Mouse (Mus musculus) small intestine, adult 2 months (tissue): Measurements from ENCODE around the gene Wsb2. TPM values are rescaled to one million over a fixed set of nuclear protein-coding genes. Genes with fewer than 3 reads are reported as not detected.
"Not testable (repeated sequence)": the region's sequence is repeated elsewhere in the genome, so short reads cannot be mapped to it uniquely, and the experiment has no call there.

ENCODE experiments used
- H3K27ac ChIP-seq: fragments of 200-500 bp; 2 replicates; pipeline ENCODE4 v1.5.1; 2012; ENCODE audit warnings: low read depth, low read length, control low read depth, inconsistent platforms; ENCODE audit not compliant: insufficient read depth
- H3K27me3 ChIP-seq: fragments of 200-500 bp; 2 replicates; pipeline ENCODE4 v1.6.1; 2012; ENCODE audit warnings: mild to moderate bottlenecking, moderate library complexity, low read length, inconsistent platforms; ENCODE audit not compliant: control insufficient read depth, insufficient read depth
- H3K36me3 ChIP-seq: fragments of 200-500 bp; 2 replicates; pipeline ENCODE4 v1.6.1; 2012; ENCODE audit warnings: mild to moderate bottlenecking, low read length, control low read depth, inconsistent platforms; ENCODE audit not compliant: control insufficient read depth, insufficient read depth
- H3K4me1 ChIP-seq: fragments of 200-500 bp; 2 replicates; pipeline ENCODE4 v1.6.1; 2012; ENCODE audit warnings: low read length, inconsistent platforms, mixed read lengths; ENCODE audit not compliant: control insufficient read depth, insufficient read depth, insufficient read length
- H3K4me3 ChIP-seq: fragments of 200-500 bp; 2 replicates; pipeline ENCODE4 v1.5.1; 2012; ENCODE audit warnings: low read depth, mild to moderate bottlenecking, control low read depth, inconsistent platforms, low read length, moderate library complexity
- CTCF ChIP-seq: fragments of 200-500 bp; IDR thresholded peaks from 2 replicates; pipeline ENCODE4 v1.5.1; 2012; ENCODE audit warnings: low read depth, mild to moderate bottlenecking, control low read depth, inconsistent platforms, low read length, moderate library complexity, mixed read lengths; ENCODE audit not compliant: insufficient replicate concordance, insufficient read length; ENCODE audit errors: extremely low read depth
- POLR2A ChIP-seq: fragments of 200-500 bp; IDR thresholded peaks from 2 replicates; pipeline ENCODE4 v1.6.1; 2012; ENCODE audit warnings: low read depth, mild to moderate bottlenecking, control low read depth, inconsistent platforms, low read length, moderate library complexity
- WGBS: fragments of 180-500 bp; shearing (Covaris S2); methylation state at CpG from one replicate; pipeline ENCODE4 v1.1.7; 2018; 5-methylcytosine and 5-hydroxymethylcytosine counted together
- polyA plus RNA-seq: library from polyadenylated mRNA; depleted of rRNA; stranded (reverse); fragments of >200 nt; gene quantifications from 2 replicates; pipeline ENCODE4 v1.2.3, GENCODE M21; 2012

Wsb2 gene
- polyA plus RNA-seq, 1 experiment: 194 TPM

DNA sequence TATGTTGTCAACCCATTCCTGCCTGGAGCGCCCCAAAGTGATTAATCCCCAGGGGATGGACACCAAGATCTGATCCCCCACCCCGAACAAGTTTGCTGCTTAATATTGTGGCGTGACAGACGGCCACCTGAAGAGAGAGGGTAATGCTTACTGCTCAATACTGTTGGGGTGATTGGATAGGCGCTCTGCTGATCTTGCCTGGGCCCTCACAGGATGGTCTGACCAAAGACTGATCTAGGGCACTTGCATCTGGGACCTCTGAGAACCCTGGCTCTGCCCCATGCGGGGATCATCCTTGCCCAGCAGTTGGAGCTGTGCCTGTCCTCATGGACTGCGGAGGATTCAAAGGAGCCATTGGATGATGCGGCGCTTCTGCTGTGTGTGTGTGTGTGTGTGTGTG is 33.4 kb upstream of the Wsb2 start:
- Histone ChIP-seq H3K27ac (peak overlapping the region; percentile 50; the same call in 1 of the 2 replicates), H3K4me3 (no peak overlapping the region), H3K36me3 (peaks cover 10% of the 10 kb centered on the region), H3K4me1 (peaks cover 26% of the 10 kb centered on the region), H3K27me3 (no peaks in the 10 kb centered on the region)
- 92% methylated on average over 9 of the region's 9 CpGs for WGBS
- no peak for TF ChIP-seq CTCF
- TF ChIP-seq POLR2A: no peak

DNA sequence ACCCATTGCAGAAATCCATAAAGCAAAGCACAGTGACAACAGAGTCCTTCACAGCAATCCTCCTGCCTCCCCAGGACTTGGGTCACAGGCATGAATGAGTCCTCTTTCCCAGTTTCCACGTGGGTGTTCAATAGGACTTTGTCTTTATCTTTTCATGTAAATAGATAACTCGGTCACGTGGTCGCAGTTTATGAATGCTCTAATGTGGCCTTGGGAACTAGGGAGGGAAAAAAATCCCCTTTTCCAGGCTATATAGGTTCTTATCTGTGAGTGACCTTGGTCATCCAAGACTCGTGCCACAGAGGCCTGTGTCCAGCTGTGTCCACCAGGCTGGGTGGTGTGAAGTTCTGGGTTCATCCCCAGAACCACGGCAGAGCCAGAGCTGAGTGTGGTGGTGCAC is 30.7 kb upstream of the Wsb2 start:
- TF ChIP-seq CTCF (no peak), POLR2A (no peak)
- H3K27ac ChIP-seq: peak overlapping the region; percentile 71
- 17% methylated on average over 6 of the region's 6 CpGs for WGBS

DNA sequence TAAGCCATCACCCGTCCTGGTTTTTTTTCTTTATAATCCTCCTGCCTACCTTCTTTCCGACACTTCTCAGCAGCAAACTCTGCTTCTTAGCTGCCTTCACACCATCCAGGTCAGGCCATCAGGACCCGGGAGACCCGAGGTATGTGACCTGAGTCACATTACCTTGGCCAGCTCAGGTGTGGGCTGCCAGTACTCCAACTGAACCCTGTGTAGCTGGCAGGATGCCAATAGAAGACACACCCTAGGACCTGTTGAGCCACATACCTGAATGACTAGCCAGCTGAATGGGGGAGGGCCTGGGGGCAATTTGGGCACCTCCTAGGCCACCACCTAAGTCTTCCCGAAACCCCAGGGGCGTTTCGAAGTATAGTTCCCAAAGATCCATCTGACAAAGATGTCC is 26.6 kb upstream of the Wsb2 start:
- H3K4me1 ChIP-seq: peaks cover 9% of the 10 kb centered on the region
- WGBS: 37% methylated on average over 7 of the region's 7 CpGs
- TF ChIP-seq CTCF (no peak), POLR2A (no peak)
- H3K27me3 ChIP-seq: no peaks in the 10 kb centered on the region
- peaks cover 16% of the 10 kb centered on the region for H3K36me3 ChIP-seq
- H3K4me3 ChIP-seq: no peak overlapping the region
- H3K27ac ChIP-seq: no peak overlapping the region

More for the DNA sequence above, 30.7 kb upstream of the Wsb2 start:
- Histone ChIP-seq H3K27me3 (no peaks in the 10 kb centered on the region), H3K4me1 (peaks cover 30% of the 10 kb centered on the region), H3K36me3 (peaks cover 12% of the 10 kb centered on the region), H3K4me3 (no peak overlapping the region)

DNA sequence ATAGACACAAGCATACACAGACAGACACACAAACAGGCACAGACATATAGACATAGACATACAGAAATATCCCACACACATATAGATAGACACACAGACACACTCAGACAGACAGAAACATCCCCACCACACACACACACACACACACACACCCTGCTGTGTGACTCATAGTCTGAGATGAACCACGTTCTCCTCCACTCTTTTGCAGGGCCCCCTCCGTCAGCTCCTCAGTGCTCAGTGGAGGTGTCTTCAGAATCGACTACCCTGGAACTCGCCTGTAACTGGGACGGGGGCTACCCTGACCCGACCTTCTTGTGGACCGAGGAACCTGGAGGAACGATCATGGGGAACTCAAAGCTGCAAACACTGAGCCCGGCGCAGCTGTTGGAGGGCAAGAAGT is 19.1 kb upstream of the Wsb2 start:
- H3K36me3 ChIP-seq: peaks cover 60% of the 10 kb centered on the region
- H3K27ac ChIP-seq: no peak overlapping the region
- H3K4me1 ChIP-seq: no peaks in the 10 kb centered on the region
- no peak overlapping the region for H3K4me3 ChIP-seq
- H3K27me3 ChIP-seq: no peaks in the 10 kb centered on the region
- TF ChIP-seq CTCF: no peak
- TF ChIP-seq POLR2A: no peak
- 89% methylated on average over 10 of the region's 10 CpGs for WGBS

DNA sequence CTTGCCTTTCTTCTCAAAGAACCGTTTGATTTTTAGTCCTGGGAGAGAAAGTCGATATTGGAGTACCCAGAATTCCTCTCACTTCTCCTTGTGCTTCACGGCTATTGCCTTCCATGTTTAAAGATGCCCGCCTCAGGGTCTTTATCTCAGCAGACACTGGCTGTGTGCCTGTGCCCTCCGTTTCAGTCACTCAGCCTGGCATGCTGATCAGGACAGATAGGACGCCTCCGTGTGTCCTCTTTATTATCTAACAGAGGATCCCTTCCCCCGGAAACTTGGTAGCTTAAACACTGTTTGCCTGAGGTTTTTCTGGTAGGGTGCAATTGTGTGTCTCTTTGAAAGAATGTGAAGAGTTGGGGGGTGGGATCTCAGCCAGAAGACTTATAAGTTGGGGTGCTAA is 18.6 kb upstream of the Wsb2 start:
- WGBS: 84% methylated on average over 8 of the region's 8 CpGs
- Histone ChIP-seq H3K36me3 (peaks cover 64% of the 10 kb centered on the region), H3K4me3 (no peak overlapping the region), H3K27me3 (no peaks in the 10 kb centered on the region), H3K27ac (no peak overlapping the region), H3K4me1 (no peaks in the 10 kb centered on the region)
- TF ChIP-seq CTCF (no peak), POLR2A (no peak)

DNA sequence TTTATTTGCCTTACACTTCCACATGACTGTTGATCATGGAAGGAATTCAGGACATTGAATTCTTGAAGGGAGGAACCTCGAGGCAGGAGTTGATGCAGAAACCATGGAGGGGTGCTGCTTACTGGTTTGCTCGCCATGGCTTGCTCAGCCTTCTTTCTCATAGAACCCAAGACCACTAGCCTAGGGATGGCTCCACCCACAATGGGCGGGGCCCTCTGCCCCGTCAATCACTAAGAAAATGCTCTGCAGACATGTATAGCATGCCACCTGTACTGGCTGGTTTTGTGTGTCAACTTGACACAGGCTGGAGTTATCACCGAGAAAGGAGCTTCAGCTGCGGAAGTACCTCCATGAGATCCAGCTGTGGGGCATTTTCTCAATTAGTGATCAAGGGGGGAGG is 17.0 kb upstream of the Wsb2 start:
- H3K4me1 ChIP-seq: no peaks in the 10 kb centered on the region
- no peaks in the 10 kb centered on the region for H3K27me3 ChIP-seq
- peaks cover 61% of the 10 kb centered on the region for H3K36me3 ChIP-seq
- H3K4me3 ChIP-seq: no peak overlapping the region
- no peak overlapping the region for H3K27ac ChIP-seq
- 88% methylated on average over 6 of the region's 6 CpGs for WGBS
- TF ChIP-seq CTCF (no peak), POLR2A (no peak)

DNA sequence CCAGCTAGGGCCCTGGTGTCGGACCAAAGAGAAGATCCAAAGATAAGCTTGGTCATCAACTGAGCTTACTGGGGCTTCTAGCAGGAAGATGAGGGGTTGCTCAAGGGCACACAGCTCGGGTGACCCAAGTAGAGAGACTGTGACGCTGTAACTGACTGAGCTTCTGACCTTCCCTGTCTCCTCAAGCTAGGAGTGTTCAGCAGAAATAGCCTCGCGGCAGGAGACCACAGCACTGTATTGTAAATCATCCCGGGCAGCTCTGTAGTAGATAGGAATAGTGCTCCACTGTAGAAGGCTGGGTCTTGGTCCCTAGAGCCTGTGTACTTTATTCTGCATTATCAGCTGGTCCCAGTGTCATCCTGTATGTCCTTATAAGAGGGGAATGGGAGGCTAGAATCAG is 15.2 kb upstream of the Wsb2 start:
- no peak overlapping the region for H3K27ac ChIP-seq
- H3K4me1 ChIP-seq: no peaks in the 10 kb centered on the region
- no peaks in the 10 kb centered on the region for H3K27me3 ChIP-seq
- 81% methylated on average over 6 of the region's 6 CpGs for WGBS
- no peak for TF ChIP-seq CTCF
- TF ChIP-seq POLR2A: no peak
- H3K36me3 ChIP-seq: peaks cover 55% of the 10 kb centered on the region
- no peak overlapping the region for H3K4me3 ChIP-seq

DNA sequence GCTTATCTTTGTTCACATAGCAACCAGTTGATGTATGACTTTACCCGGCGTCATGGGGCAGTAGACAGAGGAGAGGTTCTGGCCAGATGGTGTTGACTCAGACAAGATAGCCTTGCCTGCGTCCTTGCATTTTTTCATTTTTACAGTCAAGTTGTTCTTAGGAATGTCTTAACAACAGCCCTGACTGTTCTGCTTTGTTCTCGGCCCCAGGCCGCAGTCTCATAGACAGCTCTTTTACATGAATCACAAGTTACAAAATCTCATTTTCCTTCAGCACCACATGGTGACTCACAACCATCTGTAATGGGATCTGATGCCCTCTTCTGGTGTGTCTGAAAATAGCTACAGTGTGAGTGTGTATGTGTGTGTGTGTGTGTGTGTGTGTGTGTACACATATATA is 12.6 kb upstream of the Wsb2 start:
- H3K4me3 ChIP-seq: not testable (repeated sequence)
- 92% methylated on average over 5 of the region's 5 CpGs for WGBS

More for the DNA sequence above, 12.6 kb upstream of the Wsb2 start:
- not testable (repeated sequence) for H3K27me3 ChIP-seq, H3K27ac ChIP-seq, H3K4me1 ChIP-seq
- H3K36me3 ChIP-seq: peaks cover 45% of the 10 kb centered on the region
